Mouse (Mus musculus): Measurements from ENCODE around the gene Tjp3. TPM values are rescaled to one million over a fixed set of nuclear protein-coding genes. Genes with fewer than 3 reads are reported as not detected.

The Tjp3 gene
- total RNA-seq, 2 experiments from 2014 or later: 0.19 TPM; not detected in 1

GRCm38 (mm10) chr10:81320550-81321347 is 29.4 kb upstream of the Tjp3 start, which contains the start of gene Cactin:
Gene Cactin (plus strand): TSS chr10:81321103.
- intact Hi-C loops (cut with DNase I): no loop called here
- DNase-seq: peak; percentile 96 to 98

- DNase-seq: peak in 1 of 2 experiments; percentile 93
These were observed 28.6 kb upstream of the Tjp3 start for GRCm38 (mm10) chr10:81319741-81320549.

GRCm38 (mm10) chr10:81319330-81319699 is 27.9 kb upstream of the Tjp3 start:
- DNase-seq: peak in 1 of 2 experiments; percentile 36
- intact Hi-C loops (cut with DNase I): loop anchor here (2.0 kb wide), 1 partner anchor 27 kb away; the partner anchor contains the start of gene Pip5k1c

More at GRCm38 (mm10) chr10:81319741-81320549, 28.6 kb upstream of the Tjp3 start:
- intact Hi-C loops (cut with DNase I): loop anchor here (2.0 kb wide), 1 partner anchor 27 kb away; the partner anchor contains the start of gene Pip5k1c

- DNase-seq: no peak
- intact Hi-C loops (cut with DNase I): loop anchor here (2.0 kb wide), 1 partner anchor 26 kb away; the partner anchor contains the start of gene Pip5k1c
These were observed 27.4 kb upstream of the Tjp3 start for GRCm38 (mm10) chr10:81318589-81319329.

- intact Hi-C loops (cut with DNase I): no loop called here
- DNase-seq: no peak
These were observed 25.9 kb upstream of the Tjp3 start for GRCm38 (mm10) chr10:81317273-81317672.

- intact Hi-C loops (cut with DNase I): no loop called here
- DNase-seq: no peak
These were observed 25.1 kb upstream of the Tjp3 start for GRCm38 (mm10) chr10:81316338-81317060.

GRCm38 (mm10) chr10:81315587-81315986 is 24.2 kb upstream of the Tjp3 start:
- DNase-seq: no peak
- intact Hi-C loops (cut with DNase I): no loop called here

- intact Hi-C loops (cut with DNase I): no loop called here
- no peak for DNase-seq
These were observed 22.8 kb upstream of the Tjp3 start for GRCm38 (mm10) chr10:81314201-81314600.

- no peak for DNase-seq
- intact Hi-C loops (cut with DNase I): no loop called here
These were observed 22.2 kb upstream of the Tjp3 start for GRCm38 (mm10) chr10:81313581-81313980.

- intact Hi-C loops (cut with DNase I): no loop called here
These were observed 18.2 kb upstream of the Tjp3 start for GRCm38 (mm10) chr10:81309571-81309970.

GRCm38 (mm10) chr10:81306837-81307682 is 15.7 kb upstream of the Tjp3 start:
- DNase-seq: no peak
- intact Hi-C loops (cut with DNase I): no loop called here

More at GRCm38 (mm10) chr10:81309571-81309970, 18.2 kb upstream of the Tjp3 start:
- no peak for DNase-seq

GRCm38 (mm10) chr10:81306173-81306668 is 14.8 kb upstream of the Tjp3 start:
- intact Hi-C loops (cut with DNase I): no loop called here
- DNase-seq: no peak

- DNase-seq: no peak
- intact Hi-C loops (cut with DNase I): loop anchor here (1.0 kb wide), 1 partner anchor 16 kb away; no protein-coding TSS in a partner anchor
These were observed 14.3 kb upstream of the Tjp3 start for GRCm38 (mm10) chr10:81305663-81306062.

GRCm38 (mm10) chr10:81304597-81305238 is 13.3 kb upstream of the Tjp3 start:
- intact Hi-C loops (cut with DNase I): loop anchor here (1.0 kb wide), 1 partner anchor 15 kb away; no protein-coding TSS in a partner anchor
- peak; percentile 67 for DNase-seq

GRCm38 (mm10) chr10:81303761-81304160 is 12.4 kb upstream of the Tjp3 start:
- no peak for DNase-seq
- intact Hi-C loops (cut with DNase I): no loop called here

- intact Hi-C loops (cut with DNase I): no loop called here
- DNase-seq: no peak
These were observed 11.9 kb upstream of the Tjp3 start for GRCm38 (mm10) chr10:81303258-81303657.

GRCm38 (mm10) chr10:81302781-81303218 is 11.4 kb upstream of the Tjp3 start:
- DNase-seq: no peak
- intact Hi-C loops (cut with DNase I): no loop called here

GRCm38 (mm10) chr10:81302288-81302687 is 10.9 kb upstream of the Tjp3 start:
- DNase-seq: no peak
- intact Hi-C loops (cut with DNase I): no loop called here
